Mouse (Mus musculus) gastrocnemius, postnatal 10 days (tissue): ENCODE results near the gene Clpx. TPM values are rescaled to one million over a fixed set of nuclear protein-coding genes. Genes with fewer than 3 reads are reported as not detected.
"Not testable (repeated sequence)": the region's sequence is repeated elsewhere in the genome, so short reads cannot be mapped to it uniquely, and the experiment has no call there.

Experiments used
- DNase-seq: peaks from one replicate; pipeline ENCODE4 v3.0.0; 2021; ENCODE audit warnings: mixed read lengths
- long read RNA-seq, 2 experiments: library from polyadenylated mRNA; stranded (forward); transcript quantifications; one replicate each; pipeline ENCODE4 v2.0.0; 2021
- total RNA-seq, 2 experiments: library from RNA; stranded (reverse); gene quantifications; 2 replicates each; pipeline ENCODE4 v1.2.3; 2021

Clpx gene
- 10 to 100 TPM; 61.8 to 64.5 TPM for total RNA-seq
- long read RNA-seq, experiment 1, transcript Clpx-201 (14 exons, 2,885 nt) = major isoform, 160 of 175 reads
- long read RNA-seq, experiment 1, partial matches to known transcripts = 6 of 175 reads
- long read RNA-seq, experiment 1, other reads (novel, unspliced or antisense) = 7 of 175 reads
- long read RNA-seq, experiment 2, transcript Clpx-201 (14 exons, 2,885 nt) = major isoform, 168 of 188 reads
- long read RNA-seq, experiment 2, partial matches to known transcripts = 2 of 188 reads
- long read RNA-seq, experiment 2, other reads (novel, unspliced or antisense) = 14 of 188 reads

DNA sequence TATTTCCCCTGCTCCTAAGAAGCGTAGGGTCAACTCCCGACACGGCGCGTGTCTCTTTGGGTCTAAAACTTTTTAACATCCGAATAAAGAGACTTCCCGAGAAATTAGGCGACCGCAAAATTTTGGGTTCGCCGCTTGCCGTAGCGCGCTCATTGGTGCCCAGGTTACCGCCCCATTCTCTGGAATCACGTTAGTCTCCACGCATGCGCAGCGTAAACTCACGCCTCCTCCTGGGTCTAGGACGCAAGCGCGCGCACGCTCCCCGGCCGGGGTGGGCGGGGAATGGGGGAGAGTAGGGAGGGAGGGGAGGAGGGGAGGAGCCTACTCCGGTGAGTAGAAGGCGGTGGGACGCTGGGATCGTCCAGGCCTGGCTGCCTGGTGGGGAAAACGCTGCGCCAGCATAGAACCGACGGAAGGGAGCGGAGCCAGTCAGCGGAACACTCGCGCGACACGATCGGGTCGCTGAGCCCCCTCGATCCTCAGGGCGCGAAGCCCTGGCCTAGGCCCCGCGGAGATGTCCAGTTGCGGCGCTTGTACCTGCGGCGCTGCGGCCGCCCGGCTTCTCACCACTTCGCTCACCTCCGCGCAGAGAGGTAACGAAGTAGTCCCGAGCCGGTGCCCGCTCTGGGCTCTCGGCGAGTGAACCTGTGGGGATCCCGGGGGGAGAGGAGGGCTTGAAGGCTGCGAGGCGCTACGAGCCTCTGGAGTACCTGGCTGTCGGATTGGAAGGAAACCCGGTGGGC, at the start of gene Clpx:
TSS of gene Clpx (plus strand) at position 288 of the 743 bp plus-strand sequence.
- peak; percentile 98 for DNase-seq

DNA sequence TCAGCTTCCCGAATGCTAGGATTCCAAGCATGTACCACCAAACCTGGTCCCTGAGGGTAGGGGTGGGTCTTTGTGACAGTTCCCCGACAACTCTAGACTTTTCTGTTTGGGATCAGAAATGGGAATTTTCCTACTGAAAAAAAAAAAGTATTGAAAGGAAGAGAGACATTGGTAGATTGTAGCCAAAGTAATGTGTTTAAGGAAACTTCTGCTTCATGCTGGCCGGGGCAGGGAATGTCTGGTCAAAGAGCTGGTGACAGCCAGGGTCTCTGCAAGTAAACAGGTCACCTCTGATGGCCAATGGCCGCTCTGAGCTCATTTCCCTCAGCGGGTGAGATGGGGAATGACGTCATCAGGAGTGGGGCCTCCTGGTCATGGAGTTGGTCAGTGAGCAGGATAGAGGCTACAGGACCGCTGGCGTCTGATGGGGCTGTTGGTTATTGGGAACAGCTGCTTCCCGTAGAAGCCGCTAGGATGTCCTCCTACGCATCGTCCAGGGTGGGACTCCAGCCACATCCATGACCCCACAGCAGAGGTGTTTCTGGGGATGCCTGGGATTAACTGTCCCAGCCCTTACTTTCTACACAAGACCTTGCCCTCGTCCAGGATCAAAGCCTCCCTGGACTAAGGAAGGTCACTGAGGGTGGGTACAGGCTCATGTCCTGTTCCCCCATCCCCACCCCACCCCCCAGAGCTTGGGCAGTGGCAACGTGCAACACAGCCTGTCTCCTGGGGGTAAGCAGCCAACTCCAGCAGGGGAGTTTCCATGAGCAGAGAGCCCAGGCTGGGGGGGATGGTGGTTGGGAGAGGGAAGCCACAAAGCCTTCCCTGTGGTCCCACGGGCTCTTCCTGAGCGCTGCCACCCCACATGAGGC, 46.3 kb upstream of the Clpx start:
- DNase-seq = no peak

DNA sequence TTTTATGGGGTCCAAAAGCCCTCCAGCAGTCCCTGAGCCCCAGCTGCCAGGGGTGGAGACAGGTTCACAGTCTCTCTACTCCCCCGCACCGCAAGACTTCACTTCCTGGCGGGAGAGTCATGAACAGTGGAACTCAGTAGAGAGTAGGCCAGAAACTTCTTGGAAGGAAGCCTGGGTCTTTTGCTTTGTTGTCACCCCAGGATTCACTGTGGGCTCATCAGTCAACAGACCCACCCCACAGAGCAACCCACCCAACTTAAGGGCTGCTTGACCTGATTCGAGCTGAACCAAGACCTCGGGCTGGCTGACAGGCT, 45.7 kb upstream of the Clpx start:
- no peak for DNase-seq

DNA sequence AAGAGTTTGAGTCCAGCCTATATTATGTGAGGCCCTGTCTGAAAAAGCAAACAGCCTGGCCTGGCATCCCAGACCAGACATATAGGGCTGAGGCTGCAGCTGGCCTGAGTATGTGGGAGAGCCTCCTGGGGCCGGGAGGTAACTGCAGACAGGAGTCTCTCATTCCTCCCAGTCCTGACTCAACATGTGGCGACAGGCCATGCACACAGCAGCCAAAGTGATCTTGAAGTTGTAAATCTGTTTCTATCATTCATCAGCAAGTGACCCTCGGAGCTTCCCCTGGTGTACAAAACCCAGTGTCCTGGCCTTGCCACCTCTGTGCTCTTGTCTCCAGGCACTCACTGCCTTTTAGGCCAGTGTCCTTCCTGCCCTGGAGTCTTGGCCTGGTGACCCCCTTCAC, 42.0 kb upstream of the Clpx start:
- DNase-seq = peak; percentile 45

DNA sequence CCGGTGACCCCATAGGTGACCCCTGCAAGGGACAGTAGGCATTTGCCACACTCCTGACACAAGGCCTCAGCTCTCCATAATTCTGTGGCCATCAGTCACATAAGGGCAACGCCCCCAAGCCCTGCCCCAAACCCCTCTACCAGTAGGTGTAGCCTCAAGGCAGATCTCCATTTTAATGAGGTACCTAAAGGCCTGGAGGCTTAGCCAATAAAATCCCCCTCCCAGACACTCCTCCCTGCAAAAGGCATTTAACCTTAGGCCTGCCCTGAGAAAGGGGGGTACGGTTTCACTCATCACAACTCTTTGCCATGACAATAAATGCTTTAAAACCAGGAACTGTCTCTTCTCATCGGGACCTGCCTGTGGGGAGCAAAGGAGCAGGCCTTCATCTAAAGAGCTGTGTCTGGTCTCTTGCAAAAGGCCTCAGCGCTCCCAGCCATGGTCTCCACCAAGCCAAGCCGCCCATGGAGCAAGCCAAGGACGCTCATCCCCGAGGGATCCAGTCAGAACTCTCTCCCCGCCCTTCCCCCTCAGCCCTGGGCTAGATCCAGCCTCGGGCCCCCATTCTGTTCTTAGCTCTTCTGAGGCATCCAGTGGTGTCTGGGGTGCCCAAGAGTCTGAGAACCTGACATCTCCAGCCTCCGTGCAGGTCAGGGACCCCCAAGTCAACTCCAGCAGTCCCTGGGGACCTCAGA, 38.0 kb upstream of the Clpx start:
- DNase-seq = no peak

DNA sequence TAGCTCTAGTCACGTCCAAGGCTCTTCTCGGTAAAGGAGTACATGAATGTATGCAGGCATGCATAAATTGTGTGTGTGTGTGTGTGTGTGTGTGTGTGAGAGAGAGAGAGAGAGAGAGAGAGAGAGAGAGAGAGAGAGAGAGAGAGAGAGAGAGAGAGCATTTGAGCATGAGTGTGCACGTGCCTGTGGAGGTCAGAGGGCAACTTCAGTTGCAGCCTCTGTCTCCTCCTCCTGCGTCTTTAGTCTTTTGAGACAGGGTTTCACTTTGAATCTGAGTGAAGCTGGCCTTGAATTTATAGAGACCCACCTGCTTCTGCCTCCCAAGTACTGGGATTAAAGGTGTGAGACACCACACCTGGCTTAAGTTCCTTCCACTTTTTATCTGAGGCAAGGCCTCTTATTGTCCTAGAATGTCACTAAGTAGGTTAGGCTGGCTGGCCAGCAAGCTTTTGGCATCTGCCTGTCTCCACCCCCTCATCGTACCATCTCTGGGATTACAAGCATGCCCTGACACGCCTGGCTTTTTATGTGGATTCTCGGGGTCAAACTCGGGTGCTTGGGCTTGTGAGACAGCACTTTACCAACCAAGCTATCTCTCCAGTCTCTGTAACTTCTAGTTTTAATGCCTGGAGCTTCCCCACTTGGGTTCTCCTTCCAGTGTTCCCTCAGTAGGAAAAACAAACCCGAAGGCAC, 36.7 kb upstream of the Clpx start:
- no peak for DNase-seq

DNA sequence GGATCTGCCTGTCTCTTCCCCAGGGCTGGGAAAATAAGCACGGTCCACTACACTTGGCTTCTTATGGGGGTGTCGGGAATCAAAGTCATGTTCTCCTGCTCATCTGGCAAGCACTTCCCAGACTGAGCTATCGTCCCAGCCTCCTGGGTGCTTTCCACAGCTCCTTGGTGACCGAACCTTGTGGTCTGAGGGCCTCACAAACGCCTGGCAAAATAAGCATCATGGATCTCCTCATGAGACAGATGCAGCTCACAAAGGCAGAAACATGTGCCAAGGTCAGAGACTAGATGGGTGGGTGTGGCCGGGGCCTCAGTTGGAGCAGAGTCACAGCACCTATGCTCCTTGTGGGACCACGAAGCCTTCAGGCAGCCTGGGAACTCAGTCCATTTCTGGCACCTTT, 34.7 kb upstream of the Clpx start:
- no peak for DNase-seq

DNA sequence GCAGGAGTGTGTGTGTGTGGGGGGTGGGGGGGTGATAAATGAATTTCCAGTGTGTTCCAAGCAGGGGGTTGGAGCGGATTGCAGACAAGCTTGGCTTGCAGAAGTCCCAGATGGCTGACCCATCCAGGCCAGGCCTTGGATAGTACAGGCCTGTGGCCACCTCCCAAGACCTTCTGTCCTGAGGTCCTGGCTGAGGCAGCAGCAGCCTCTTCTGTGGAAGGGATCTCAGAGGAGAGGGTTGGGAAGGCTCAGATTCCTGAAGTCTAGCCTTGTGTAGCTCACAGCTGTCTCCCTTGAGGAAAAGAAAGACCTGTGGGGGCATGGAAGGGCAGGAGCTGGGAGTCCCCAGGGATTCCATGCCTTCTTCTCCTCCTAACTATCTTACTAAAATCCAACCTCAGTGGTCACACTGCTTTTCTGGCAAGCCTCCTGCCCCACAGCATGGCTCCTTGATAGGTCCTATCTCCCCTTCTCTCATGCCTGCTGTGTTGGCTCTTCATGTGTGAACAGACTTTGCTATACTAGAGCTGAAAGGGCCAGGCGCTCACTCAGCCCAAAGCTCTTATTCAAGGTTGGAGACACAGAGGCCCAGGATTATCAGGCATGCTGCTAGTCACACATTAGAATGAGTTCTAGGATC, 32.3 kb upstream of the Clpx start:
- peak; percentile 49 for DNase-seq

DNA sequence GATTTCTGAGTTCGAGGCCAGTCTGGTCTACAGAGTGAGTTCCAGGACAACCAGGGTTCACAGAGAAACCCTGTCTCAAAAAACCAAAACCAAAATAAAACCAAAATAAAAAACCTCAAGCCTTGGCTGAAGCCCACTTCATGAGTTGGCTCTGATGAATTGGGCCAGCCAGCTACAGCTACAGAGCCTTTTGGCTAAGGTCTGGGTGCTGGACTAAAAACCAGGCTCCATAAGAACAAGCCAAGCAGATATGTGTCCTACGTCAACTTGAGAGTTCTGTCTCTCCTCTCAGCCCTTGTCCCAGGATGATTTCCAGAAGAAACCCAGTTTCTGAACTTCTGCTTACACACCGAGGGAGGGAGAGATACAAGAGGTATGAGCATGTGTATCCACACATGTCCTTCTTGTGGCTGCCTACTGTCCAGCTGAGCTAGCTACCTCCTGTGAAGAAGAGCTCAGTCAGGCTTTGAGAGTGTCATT, 31.4 kb upstream of the Clpx start:
- no peak for DNase-seq

DNA sequence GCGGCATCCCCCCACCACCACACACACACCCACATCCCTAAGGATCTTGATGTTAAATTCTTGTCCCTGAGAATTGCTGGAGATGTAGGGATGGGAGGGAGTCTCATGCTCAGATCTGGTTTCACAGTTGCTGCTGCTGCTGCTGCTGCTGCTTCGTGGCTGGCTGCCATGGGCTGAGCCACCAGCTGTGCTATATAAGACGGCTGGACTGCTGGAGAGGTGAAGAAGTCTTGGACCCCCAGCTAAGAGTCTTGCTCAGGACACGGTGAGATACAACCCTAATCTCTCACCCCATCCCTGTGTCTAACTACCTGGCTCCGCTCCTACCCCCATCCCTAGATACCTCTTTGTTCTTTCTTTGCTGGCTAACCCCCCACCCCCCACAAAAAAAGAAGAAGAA, 29.1 kb upstream of the Clpx start, which contains the start of gene Cilp:
TSS of gene Cilp (plus strand) at position 222 of the 400 bp plus-strand sequence.
- DNase-seq = peak; percentile 65

DNA sequence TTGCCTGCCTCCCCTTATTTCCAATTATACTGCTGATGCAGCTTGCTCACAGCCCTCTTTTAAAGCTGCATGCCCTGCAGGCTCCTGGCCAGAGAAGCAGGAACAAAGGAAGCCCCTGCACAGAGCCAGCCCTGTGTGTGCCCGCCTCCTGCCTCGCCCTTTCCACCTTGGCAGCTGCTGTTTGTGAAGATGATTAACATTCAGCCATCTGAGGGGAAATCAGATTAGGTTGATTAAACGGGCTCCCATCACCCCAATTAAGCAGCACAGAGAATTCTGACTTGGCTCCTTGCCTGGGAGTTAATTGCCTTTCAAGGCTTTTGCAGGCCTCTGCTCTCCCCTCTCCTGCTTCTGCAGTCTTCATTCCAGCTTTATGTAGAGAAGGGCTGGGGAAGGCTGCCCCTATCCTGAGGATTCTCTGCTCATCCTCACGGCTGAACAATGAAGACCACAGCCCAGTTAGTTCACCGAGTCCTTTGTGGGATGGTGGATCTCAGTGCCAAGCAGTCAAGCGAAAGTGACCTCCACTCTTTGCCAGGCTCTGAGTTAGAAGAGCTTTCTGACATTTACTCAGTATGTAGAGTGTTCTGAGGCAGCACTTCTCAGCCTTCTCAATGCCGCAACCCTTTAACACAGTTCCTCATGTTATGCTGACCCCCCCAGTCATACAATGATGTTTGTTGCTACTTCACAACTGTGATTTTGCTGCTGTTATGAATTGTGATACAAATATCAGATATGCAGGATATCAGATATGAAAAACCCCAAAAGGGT, 26.1 kb upstream of the Clpx start:
- no peak for DNase-seq

DNA sequence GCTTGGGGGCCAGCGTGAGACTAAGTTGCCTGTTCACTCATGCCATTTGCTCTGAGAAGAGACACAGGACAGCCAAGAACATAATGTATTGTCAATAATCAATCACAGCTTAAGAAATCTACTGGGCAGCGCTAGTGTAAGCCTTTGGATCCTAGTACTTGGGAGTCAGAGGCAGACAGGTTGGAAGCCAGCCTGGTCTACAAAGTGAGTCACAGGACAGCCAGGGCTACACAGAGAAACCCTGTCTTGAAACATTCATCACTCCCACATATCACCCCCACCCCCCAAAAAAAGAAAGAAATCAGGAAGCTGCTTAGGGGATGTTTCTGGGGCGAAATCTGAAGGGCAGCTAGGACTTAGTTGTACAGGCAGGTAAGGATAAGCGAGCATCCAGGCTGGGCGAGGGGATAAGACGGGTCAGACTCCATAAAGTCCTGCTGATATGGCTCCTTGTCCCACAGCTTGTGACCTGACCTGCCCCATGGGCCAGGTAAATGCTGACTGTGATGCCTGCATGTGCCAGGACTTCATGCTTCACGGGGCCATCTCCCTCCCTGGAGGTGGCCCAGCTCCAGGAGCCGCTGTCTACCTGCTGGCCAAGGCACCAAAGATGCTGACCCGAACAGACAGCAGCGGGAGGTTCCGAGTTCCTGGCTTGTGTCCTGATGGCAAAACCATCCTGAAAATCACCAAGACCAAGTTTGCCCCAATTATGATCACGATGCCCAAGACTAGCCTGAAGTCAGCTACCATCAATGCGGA, 20.8 kb upstream of the Clpx start:
- no peak for DNase-seq

DNA sequence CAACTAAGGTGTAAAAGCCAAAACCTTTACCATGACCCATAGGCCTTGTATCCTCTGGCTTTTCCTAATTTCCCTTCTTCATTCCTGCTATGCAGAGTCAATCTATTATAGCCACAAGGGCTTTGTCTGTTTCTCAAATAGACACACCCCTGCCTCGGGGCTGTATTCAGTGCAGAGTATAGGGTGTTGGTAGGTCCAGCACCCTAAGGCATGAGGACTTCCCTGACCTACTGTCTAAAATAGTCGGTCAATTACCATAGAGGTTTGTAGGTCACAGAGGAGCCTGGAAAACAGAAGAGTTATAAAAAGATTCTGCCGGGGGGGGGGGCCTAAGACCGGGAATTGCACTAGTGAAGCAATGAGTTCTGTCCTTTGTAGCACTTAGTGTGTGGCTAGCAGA, 20.2 kb upstream of the Clpx start:
- DNase-seq = no peak

DNA sequence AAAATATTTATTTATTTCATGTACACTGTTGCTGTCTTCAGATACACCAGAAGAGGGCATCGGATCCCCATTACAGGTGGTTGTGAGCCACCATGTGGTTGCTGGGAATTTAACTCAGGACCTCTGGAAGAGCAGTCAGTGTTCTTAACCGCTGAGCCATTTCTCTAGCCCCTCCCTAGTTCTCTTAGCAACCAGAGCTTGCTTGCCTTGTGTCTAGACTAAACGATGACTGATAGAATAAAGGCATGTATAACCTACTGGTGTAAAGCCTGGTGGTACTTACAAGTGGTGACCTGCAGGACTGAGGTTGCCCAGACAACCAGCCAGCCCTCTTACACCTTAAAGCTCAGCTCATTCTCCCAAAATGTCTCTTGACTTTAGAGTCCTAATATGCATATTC, 19.2 kb upstream of the Clpx start:
- DNase-seq = not testable (repeated sequence)

DNA sequence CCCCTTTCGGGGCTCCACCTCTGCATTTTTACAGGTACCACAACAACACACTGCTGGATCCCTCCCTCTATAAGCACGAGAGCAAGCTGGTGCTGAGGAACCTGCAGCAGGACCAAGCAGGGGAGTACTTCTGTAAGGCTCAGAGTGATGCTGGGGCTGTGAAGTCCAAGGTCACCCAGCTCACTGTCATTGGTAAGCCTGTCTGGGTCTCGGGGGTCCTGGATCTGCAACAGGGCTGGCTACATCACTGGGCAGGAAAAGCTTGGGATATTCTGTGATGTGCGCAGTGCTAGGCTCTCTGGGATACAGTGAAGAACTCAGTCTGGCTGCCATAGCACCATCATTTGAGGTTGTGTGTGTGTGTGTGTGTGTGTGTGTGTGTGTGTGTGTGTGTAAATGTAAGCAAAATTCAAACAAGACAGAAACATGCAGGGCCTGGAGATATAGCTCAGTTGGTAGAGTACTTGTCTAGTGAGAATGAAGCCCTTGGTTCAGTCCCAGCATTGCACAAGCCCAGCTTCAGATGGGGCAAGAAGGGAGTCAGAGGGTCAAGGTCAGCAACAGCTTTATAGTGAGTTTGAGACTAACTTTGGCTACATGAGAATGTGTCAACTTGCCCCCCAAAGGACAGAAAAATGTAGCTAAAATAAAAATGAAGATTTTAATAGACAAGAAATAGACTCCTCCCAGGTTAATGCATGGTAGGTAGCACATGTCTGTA, 18.1 kb upstream of the Clpx start:
- DNase-seq = no peak

DNA sequence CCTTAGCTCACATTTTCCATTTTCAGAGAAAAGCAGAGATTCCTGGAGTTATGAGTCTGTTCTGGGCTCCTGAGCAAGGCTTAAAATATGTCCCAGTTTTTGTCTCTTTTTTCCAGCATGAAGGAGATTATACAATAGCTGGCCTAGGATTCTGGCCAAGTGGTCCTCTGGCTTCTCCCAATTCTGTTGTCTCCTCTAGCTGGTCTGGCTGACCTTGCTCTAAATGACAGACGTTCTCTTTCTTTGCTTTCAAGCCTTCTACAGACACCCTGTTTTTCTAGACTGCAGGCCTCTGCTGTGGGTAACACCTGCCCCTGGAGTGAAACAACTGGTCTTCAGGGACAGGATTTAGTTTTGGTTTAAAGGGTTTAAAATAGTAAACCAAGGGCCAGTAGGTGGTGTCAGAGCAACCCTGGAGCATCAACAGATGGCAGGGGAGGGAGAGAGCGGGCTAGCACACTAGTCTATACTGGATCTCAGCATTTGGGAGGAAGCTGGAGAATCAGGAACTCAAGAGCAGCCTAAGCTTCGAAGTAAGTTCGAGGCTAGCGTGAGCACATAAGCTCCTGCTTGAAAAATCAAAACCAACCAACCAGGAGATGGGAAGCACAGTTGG, 12.4 kb upstream of the Clpx start:
- no peak for DNase-seq

DNA sequence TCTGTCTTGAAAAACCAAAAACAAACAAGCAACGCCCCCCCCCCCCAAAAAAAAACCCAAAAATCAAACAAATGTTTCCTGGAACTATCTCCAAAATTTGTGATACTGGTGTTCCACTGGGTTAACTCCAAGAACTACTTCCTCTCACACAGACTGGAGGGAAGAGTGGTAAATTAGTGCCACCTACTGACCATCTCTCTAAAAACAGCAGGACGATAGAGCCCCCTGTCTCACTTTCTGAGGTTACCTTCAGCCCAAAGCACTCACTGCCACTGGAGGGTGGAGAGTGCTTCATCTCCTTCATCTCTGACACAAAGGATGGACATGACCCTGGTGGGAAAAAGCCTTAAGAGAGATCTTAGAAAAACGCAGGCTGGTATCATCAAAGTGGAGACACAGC, 10.8 kb upstream of the Clpx start:
- DNase-seq = no peak

DNA sequence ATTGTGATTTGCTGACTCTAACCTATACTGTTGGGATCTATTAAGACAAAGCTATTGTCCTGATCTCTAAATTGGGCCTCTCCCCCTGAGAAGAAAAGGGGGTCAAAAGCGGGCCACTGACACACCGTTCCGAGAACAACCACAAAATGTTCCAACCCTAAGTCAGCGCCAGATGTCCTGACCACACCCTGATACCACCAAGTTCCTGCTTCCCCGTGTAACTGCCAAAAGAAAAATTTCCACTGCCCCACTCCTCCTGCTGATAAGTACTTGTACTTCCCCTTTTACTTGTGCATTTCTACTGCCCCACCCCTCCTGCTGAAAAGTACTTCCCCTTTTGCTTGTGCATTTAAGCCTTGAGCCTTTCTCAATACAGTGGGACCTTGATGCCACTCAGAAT, 5.8 kb upstream of the Clpx start:
- DNase-seq = not testable (repeated sequence)
